Mouse (Mus musculus) stomach, postnatal 0 days (tissue): ENCODE results near the gene Tfap4.

Experiments
- CTCF ChIP-seq: IDR thresholded peaks from 2 replicates; pipeline ENCODE4 v1.5.1; 2016; ENCODE audit warnings: antibody characterized with exemption, low read depth, mild to moderate bottlenecking, moderate library complexity
- EP300 ChIP-seq: optimal IDR thresholded peaks from 2 replicates; pipeline ENCODE3; 2016; ENCODE audit warnings: antibody characterized with exemption

- no peak for TF ChIP-seq CTCF
- no peak for TF ChIP-seq EP300
Measured at GRCm38 (mm10) chr16:4603453-4603837, 43.8 kb upstream of the Tfap4 start.
